Mouse (Mus musculus) spleen, adult 2 months (tissue): ENCODE data around the gene Azi2. TPM values are rescaled to one million over a fixed set of nuclear protein-coding genes. Genes with fewer than 3 reads are reported as not detected.

ENCODE experiments used
- DNase-seq, 2 experiments: peaks; one replicate each; pipeline versions ENCODE4 v3.0.0 to v3.0.0-alpha.2; 2012 to 2021; ENCODE audit warnings: low spot score in 2 of 2, low read depth in 1 of 2
- H3K27ac ChIP-seq: fragments of 200-500 bp; 2 replicates; pipeline ENCODE4 v1.5.1; 2012; ENCODE audit warnings: low read length, inconsistent platforms; ENCODE audit not compliant: insufficient read depth
- H3K27me3 ChIP-seq: fragments of 200-500 bp; 2 replicates; pipeline ENCODE4 v1.6.1; 2012; ENCODE audit warnings: mild to moderate bottlenecking, moderate library complexity, low read length, inconsistent platforms; ENCODE audit not compliant: control insufficient read depth, insufficient read depth
- H3K36me3 ChIP-seq: fragments of 200-500 bp; 2 replicates; pipeline ENCODE4 v1.6.1; 2012; ENCODE audit warnings: mild to moderate bottlenecking, low read length, inconsistent platforms; ENCODE audit not compliant: control insufficient read depth, insufficient read depth
- H3K4me1 ChIP-seq: fragments of 200-500 bp; 2 replicates; pipeline ENCODE4 v1.6.1; 2011; ENCODE audit warnings: inconsistent platforms; ENCODE audit not compliant: control insufficient read depth, insufficient read depth, insufficient read length
- H3K4me3 ChIP-seq: fragments of 200-500 bp; 2 replicates; pipeline ENCODE4 v1.5.1; 2011; ENCODE audit warnings: mild to moderate bottlenecking, inconsistent platforms; ENCODE audit not compliant: insufficient read depth, insufficient read length; ENCODE audit errors: extremely low read depth
- CTCF ChIP-seq: fragments of 200-500 bp; IDR thresholded peaks from 2 replicates; pipeline ENCODE4 v1.5.1; 2011; ENCODE audit warnings: mild to moderate bottlenecking, inconsistent platforms; ENCODE audit not compliant: insufficient read depth, insufficient read length, insufficient replicate concordance; ENCODE audit errors: extremely low read depth
- POLR2A ChIP-seq: fragments of 200-500 bp; IDR thresholded peaks from 2 replicates; pipeline ENCODE4 v1.6.1; 2011; ENCODE audit warnings: low read depth, low read length, inconsistent platforms
- WGBS: fragments of 180-500 bp; shearing (Covaris S2); methylation state at CpG from one replicate; pipeline ENCODE4 v1.1.7; 2018; 5-methylcytosine and 5-hydroxymethylcytosine counted together
- polyA plus RNA-seq: library from polyadenylated mRNA; depleted of rRNA; stranded (reverse); fragments of >200 nt; gene quantifications from 2 replicates; pipeline ENCODE4 v1.2.3, GENCODE M21; 2012

The Azi2 gene
- polyA plus RNA-seq, 1 experiment, result 12.8 TPM

DNA sequence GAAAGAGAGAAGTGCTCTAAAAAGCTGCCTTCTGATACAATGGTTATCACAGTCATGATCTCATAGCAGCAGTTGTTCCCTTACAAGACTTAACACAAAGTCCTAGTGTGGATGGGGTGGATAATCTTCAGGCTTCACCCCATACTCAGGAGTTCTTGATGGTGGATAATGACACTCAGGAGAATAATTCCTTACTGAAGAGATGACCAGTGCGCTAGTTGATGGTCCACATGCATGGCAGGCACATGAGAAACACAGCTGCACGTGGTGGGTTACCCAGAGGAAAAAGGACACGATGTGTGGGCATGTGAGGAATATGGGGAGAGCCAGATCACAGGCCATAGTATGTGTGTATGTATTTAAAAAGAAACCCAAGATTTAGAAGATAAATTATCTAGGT, 3.3 kb downstream of the Azi2 start:
- DNase-seq, result no peak
- Histone ChIP-seq H3K36me3 (peaks cover 4% of the 10 kb centered on the region), H3K27ac (no peak overlapping the region), H3K4me3 (no peak overlapping the region), H3K27me3 (no peaks in the 10 kb centered on the region), H3K4me1 (no peaks in the 10 kb centered on the region; the same call in 1 of the 2 replicates)
- TF ChIP-seq CTCF, result no peak
- TF ChIP-seq POLR2A, result no peak
- 93% methylated on average over 3 of the region's 3 CpGs for whole genome bisulfite sequencing

DNA sequence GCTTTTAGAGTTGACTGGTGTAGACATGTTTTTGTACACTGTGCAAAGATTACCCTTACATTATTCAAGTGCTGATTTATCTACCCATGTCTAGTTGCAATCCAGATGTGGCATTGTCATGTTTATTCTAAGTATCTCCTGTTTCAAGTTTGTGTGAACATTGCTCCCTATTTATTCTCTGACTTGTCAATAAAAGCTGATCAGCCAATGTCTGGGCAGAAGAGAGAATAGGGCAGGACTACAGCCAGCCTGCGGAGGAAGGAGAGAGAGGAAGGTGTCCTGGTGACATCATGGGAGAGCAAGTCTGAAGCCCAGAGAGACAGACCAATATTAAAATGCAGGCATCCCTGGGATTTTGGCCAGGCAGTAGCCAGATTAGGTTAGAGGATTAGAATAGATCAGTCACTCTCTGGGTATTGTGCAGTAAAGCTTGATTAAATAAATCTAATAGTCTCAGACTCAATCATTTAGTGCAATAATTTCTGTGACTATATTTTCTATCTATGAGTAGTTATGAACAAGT, 4.8 kb downstream of the Azi2 start:
- Histone ChIP-seq H3K4me1 (no peaks in the 10 kb centered on the region; the same call in 1 of the 2 replicates), H3K4me3 (no peak overlapping the region), H3K27me3 (no peaks in the 10 kb centered on the region), H3K27ac (no peak overlapping the region), H3K36me3 (peaks cover 7% of the 10 kb centered on the region)
- TF ChIP-seq CTCF (no peak), POLR2A (no peak)
- DNase-seq, result no peak
- 79% methylated on average over 1 of the region's 1 CpGs for WGBS

DNA sequence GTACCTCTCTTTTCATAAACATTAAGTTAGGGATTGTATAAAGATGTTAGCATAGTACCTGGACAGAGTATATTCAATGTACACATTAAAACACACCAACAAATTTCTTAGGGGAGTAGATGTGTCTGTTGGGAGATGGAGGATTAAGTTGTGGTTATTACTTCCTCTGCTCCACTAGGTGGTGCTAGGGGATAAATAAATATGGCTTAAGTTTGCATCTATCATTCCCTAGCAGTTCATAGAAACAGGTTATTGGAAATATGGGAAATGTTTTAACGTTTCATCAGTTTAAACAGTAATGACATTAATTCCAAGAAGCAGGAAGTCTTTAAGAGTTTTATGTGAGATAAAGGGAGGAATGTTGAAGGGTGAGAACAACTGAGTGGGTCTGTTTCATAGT, 13.0 kb downstream of the Azi2 start:
- DNase-seq, result no peak
- no peak for TF ChIP-seq CTCF
- TF ChIP-seq POLR2A, result no peak

DNA sequence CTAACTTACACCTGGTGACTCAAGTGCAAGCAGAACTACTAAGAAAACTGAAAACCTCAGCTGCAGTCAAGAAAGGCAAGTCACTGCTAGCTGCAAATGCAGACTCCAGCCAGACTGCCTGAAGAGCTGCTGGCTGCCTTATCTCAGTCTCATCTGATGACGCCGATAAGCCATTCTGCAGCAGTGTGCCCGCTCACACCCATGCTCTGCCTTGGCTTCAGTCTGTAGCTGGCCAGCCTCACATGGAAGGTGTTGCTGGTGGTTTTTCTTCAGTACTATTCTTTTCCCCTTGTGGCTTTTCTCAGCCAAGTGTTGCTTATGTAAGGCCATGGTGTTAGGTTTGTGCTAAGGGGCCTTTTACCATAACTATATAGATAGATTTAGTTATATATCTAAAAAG, 18.8 kb downstream of the Azi2 start:
- Histone ChIP-seq H3K36me3 (peaks cover 32% of the 10 kb centered on the region), H3K27me3 (no peaks in the 10 kb centered on the region), H3K27ac (no peak overlapping the region), H3K4me3 (no peak overlapping the region), H3K4me1 (no peaks in the 10 kb centered on the region)
- no peak for DNase-seq
- 86% methylated on average over 3 of the region's 3 CpGs for WGBS
- no peak for TF ChIP-seq CTCF
- no peak for TF ChIP-seq POLR2A

More for the DNA sequence above, 13.0 kb downstream of the Azi2 start:
- no peak overlapping the region for H3K4me3 ChIP-seq
- no peaks in the 10 kb centered on the region for H3K4me1 ChIP-seq
- no peaks in the 10 kb centered on the region for H3K27me3 ChIP-seq
- 31% methylated on average over 1 of the region's 1 CpGs for WGBS
- H3K27ac ChIP-seq, result no peak overlapping the region
- H3K36me3 ChIP-seq, result peaks cover 21% of the 10 kb centered on the region

DNA sequence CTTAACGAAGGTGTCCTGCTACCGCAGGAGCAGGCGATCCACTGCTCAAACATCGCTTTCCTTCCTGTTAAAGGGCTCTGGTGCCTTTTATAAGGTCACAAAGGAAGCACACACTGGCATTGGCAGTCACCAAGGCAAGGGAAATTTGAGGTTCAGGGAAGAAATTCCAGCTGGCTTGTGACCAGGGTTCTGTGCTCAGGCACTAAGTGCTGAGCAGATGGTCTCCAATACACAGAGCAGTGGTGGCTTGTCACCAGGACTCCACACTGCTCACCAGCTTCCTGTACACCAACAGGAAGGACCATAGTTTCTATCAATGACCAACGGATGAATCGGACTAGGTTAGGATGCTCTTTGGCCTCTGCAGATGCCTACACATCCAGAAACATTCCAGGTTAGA, 30.1 kb downstream of the Azi2 start:
- Histone ChIP-seq H3K27ac (no peak overlapping the region), H3K4me1 (no peaks in the 10 kb centered on the region), H3K27me3 (no peaks in the 10 kb centered on the region), H3K4me3 (no peak overlapping the region), H3K36me3 (peaks cover 9% of the 10 kb centered on the region; the same call in 1 of the 2 replicates)
- DNase-seq, result no peak
- TF ChIP-seq CTCF (no peak), POLR2A (no peak)
- WGBS, result 90% methylated on average over 6 of the region's 6 CpGs

DNA sequence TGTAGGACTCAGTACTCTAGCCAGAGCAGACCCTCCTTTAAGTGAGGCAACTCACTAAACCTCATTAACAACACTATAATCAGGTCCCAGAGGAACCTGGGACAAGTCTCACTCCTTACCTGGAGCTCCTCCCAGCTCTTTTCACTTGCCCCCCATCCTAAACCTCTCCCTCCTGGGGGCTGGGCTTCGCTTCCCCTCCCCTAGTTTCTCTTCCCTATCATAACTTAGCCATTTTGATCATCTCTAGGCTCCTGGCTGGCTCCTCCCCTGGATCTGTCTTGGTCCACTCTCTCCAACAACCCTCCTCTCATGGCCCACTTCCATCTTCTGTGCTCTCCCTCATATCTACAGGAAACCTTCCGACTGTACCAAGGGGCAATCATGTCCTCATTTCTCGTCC, 31.0 kb downstream of the Azi2 start:
- H3K36me3 ChIP-seq, result peaks cover 7% of the 10 kb centered on the region; the same call in 1 of the 2 replicates
- H3K27ac ChIP-seq, result no peak overlapping the region
- WGBS, result 86% methylated on average over 3 of the region's 3 CpGs
- no peaks in the 10 kb centered on the region for H3K4me1 ChIP-seq
- TF ChIP-seq POLR2A (no peak), CTCF (no peak)
- H3K27me3 ChIP-seq, result no peaks in the 10 kb centered on the region
- no peak for DNase-seq
- H3K4me3 ChIP-seq, result no peak overlapping the region

DNA sequence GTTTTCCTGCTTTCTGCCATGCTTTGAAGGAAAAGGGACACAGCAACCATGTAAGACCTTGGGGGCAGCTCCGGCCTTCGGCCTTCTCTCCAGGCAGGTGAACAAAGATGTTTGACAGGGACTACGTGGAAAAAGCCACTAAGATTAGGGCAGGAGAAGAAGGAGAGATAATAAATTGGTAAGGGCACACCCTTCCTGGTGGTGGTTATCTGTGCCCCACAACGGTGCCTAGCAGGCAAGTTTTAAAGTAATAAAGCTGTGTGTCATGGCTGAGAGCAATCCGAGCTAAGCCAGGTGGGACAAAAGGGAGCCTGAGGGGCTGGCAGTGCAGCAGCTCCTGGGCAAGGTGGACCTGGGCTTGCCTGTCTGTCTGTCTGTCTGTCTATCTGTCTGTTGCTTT, 31.8 kb downstream of the Azi2 start:
- no peak overlapping the region for H3K27ac ChIP-seq
- no peaks in the 10 kb centered on the region for H3K27me3 ChIP-seq
- no peak for DNase-seq
- H3K4me1 ChIP-seq, result no peaks in the 10 kb centered on the region
- H3K4me3 ChIP-seq, result no peak overlapping the region
- WGBS, result 82% methylated on average over 5 of the region's 5 CpGs
- H3K36me3 ChIP-seq, result 0 out of 2 replicates have a peak, but pooled peaks cover 3% of the 10 kb centered on the region
- TF ChIP-seq POLR2A (no peak), CTCF (no peak)

DNA sequence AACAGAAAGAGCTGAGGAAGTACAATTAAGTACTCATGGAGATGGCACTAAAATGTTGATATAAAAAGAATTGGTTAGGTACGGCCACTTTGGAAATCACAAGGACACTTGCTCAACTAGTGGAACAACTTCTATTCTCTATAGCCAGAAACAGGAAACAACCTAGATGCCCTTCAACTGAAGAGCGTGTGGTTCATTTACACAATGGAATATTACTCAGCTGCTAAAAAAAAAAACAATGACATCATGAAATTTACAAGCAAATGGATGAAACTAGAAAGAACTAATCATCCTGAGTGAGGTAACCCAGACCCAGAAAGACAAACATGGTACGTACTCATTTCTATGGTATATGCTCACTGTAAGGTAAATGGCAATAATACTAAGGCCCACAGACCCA, 33.1 kb downstream of the Azi2 start:
- 0 out of 2 replicates have a peak, but pooled peaks cover 3% of the 10 kb centered on the region for H3K36me3 ChIP-seq
- no peaks in the 10 kb centered on the region for H3K4me1 ChIP-seq
- no peak overlapping the region for H3K4me3 ChIP-seq
- no peaks in the 10 kb centered on the region for H3K27me3 ChIP-seq
- no peak for DNase-seq
- 85% methylated on average over 3 of the region's 3 CpGs for WGBS
- TF ChIP-seq CTCF (no peak), POLR2A (no peak)
- no peak overlapping the region for H3K27ac ChIP-seq
